Mouse (Mus musculus): ENCODE results near the gene Efcab2. TPM values are rescaled to one million over a fixed set of nuclear protein-coding genes. Genes with fewer than 3 reads are reported as not detected.

Gene Efcab2
- polyA plus RNA-seq, 1 experiment from 2014 or later: 2.0 TPM

- DNase-seq (peak; percentile 92), ATAC-seq (peak; percentile 98)
- Histone ChIP-seq H3K36me3 (replicated peaks; ENCODE audit: insufficient read depth, low read length) (no peaks in the 10 kb centered on the region), H3K4me1 (ENCODE audit: insufficient read depth) (peaks cover 15% of the 10 kb centered on the region), H3K27me3 (ENCODE audit: insufficient read depth, low read length) (no peaks in the 10 kb centered on the region), H3K9me3 (ENCODE audit: low read length) (no peaks in the 10 kb centered on the region), H3K9ac (replicated peaks) (peak overlapping the region; percentile 68), H3K4me3 (ENCODE audit: low read depth, low read length) (peak overlapping the region; percentile 56), H3K4me2 (ENCODE audit: low read depth, low read length) (peak overlapping the region; percentile 78), H3K27ac (ENCODE audit: low read depth) (peak overlapping the region; percentile 94)
- TF ChIP-seq CTCF (IDR thresholded peaks at IDR 0.05; ENCODE audit: low read depth) (no peak), EP300 (IDR thresholded peaks at IDR 0.05; ENCODE audit: low read depth) (no peak)
- WGBS (ENCODE audit: insufficient replicate concordance): 5% methylated on average over 33 of the region's 36 CpGs
Measured at GRCm38 (mm10) chr1:178368548-178369271, 37.2 kb upstream of the Efcab2 start.

GRCm38 (mm10) chr1:178369272-178369651 lies 36.6 kb upstream of the Efcab2 start:
- peak overlapping the region; percentile 78 for H3K4me2 ChIP-seq (ENCODE audit: low read depth, low read length)
- H3K9ac ChIP-seq (replicated peaks): peak overlapping the region; percentile 68
- H3K27ac ChIP-seq (ENCODE audit: low read depth): peak overlapping the region; percentile 94
- TF ChIP-seq EP300 (IDR thresholded peaks at IDR 0.05; ENCODE audit: low read depth) (peak; percentile 47; the same call in 1 of the 2 replicates), CTCF (IDR thresholded peaks at IDR 0.05; ENCODE audit: low read depth) (no peak)
- H3K4me3 ChIP-seq (ENCODE audit: low read depth, low read length): peak overlapping the region; percentile 56
- WGBS (ENCODE audit: insufficient replicate concordance): under 1% methylated on average over 11 of the region's 11 CpGs
- H3K27me3 ChIP-seq (ENCODE audit: insufficient read depth, low read length): no peaks in the 10 kb centered on the region
- DNase-seq (peak; percentile 70), ATAC-seq (peak; percentile 89)
- H3K36me3 ChIP-seq (replicated peaks; ENCODE audit: insufficient read depth, low read length): no peaks in the 10 kb centered on the region
- peaks cover 15% of the 10 kb centered on the region for H3K4me1 ChIP-seq (ENCODE audit: insufficient read depth)
- no peaks in the 10 kb centered on the region for H3K9me3 ChIP-seq (ENCODE audit: low read length)

GRCm38 (mm10) chr1:178372681-178373080 lies 33.2 kb upstream of the Efcab2 start:
- H3K4me2 ChIP-seq (ENCODE audit: low read depth, low read length): no peak overlapping the region
- no peak overlapping the region for H3K4me3 ChIP-seq (ENCODE audit: low read depth, low read length)
- no peak overlapping the region for H3K27ac ChIP-seq (ENCODE audit: low read depth)
- ATAC-seq (no peak), DNase-seq (no peak)
- 61% methylated on average over 4 of the region's 4 CpGs for WGBS (ENCODE audit: insufficient replicate concordance)
- H3K9me3 ChIP-seq (ENCODE audit: low read length): no peaks in the 10 kb centered on the region
- TF ChIP-seq EP300 (IDR thresholded peaks at IDR 0.05; ENCODE audit: low read depth) (no peak), CTCF (IDR thresholded peaks at IDR 0.05; ENCODE audit: low read depth) (no peak)
- H3K4me1 ChIP-seq (ENCODE audit: insufficient read depth): peaks cover 19% of the 10 kb centered on the region
- no peak overlapping the region for H3K9ac ChIP-seq (replicated peaks)
- no peaks in the 10 kb centered on the region for H3K36me3 ChIP-seq (replicated peaks; ENCODE audit: insufficient read depth, low read length)
- no peaks in the 10 kb centered on the region for H3K27me3 ChIP-seq (ENCODE audit: insufficient read depth, low read length)

GRCm38 (mm10) chr1:178375381-178375780 lies 30.5 kb upstream of the Efcab2 start:
- Histone ChIP-seq H3K4me3 (ENCODE audit: low read depth, low read length) (no peak overlapping the region), H3K27ac (ENCODE audit: low read depth) (no peak overlapping the region), H3K4me2 (ENCODE audit: low read depth, low read length) (no peak overlapping the region), H3K9ac (replicated peaks) (no peak overlapping the region), H3K27me3 (ENCODE audit: insufficient read depth, low read length) (no peaks in the 10 kb centered on the region), H3K36me3 (replicated peaks; ENCODE audit: insufficient read depth, low read length) (no peaks in the 10 kb centered on the region), H3K4me1 (ENCODE audit: insufficient read depth) (peaks cover 5% of the 10 kb centered on the region; the same call in 1 of the 2 replicates), H3K9me3 (ENCODE audit: low read length) (no peaks in the 10 kb centered on the region)
- TF ChIP-seq EP300 (IDR thresholded peaks at IDR 0.05; ENCODE audit: low read depth): no peak
- no peak for TF ChIP-seq CTCF (IDR thresholded peaks at IDR 0.05; ENCODE audit: low read depth)
- DNase-seq: no peak
- no peak for ATAC-seq

GRCm38 (mm10) chr1:178376061-178376460 lies 29.8 kb upstream of the Efcab2 start:
- ATAC-seq: peak; percentile 72
- no peaks in the 10 kb centered on the region for H3K36me3 ChIP-seq (replicated peaks; ENCODE audit: insufficient read depth, low read length)

GRCm38 (mm10) chr1:178376907-178377306 lies 29.0 kb upstream of the Efcab2 start:
- 68% methylated on average over 2 of the region's 2 CpGs for WGBS (ENCODE audit: insufficient replicate concordance)
- DNase-seq (no peak), ATAC-seq (peak; percentile 34; the same call in 1 of the 2 replicates)
- H3K4me1 ChIP-seq (ENCODE audit: insufficient read depth): 0 out of 2 replicates have a peak, but pooled peaks cover 4% of the 10 kb centered on the region
- H3K4me3 ChIP-seq (ENCODE audit: low read depth, low read length): no peak overlapping the region
- TF ChIP-seq EP300 (IDR thresholded peaks at IDR 0.05; ENCODE audit: low read depth) (no peak), CTCF (IDR thresholded peaks at IDR 0.05; ENCODE audit: low read depth) (no peak)
- no peaks in the 10 kb centered on the region for H3K27me3 ChIP-seq (ENCODE audit: insufficient read depth, low read length)
- H3K36me3 ChIP-seq (replicated peaks; ENCODE audit: insufficient read depth, low read length): no peaks in the 10 kb centered on the region
- H3K27ac ChIP-seq (ENCODE audit: low read depth): no peak overlapping the region
- H3K9ac ChIP-seq (replicated peaks): no peak overlapping the region
- no peaks in the 10 kb centered on the region for H3K9me3 ChIP-seq (ENCODE audit: low read length)
- no peak overlapping the region for H3K4me2 ChIP-seq (ENCODE audit: low read depth, low read length)

More at GRCm38 (mm10) chr1:178376061-178376460, 29.8 kb upstream of the Efcab2 start:
- Histone ChIP-seq H3K9ac (replicated peaks) (no peak overlapping the region), H3K9me3 (ENCODE audit: low read length) (no peaks in the 10 kb centered on the region), H3K27me3 (ENCODE audit: insufficient read depth, low read length) (no peaks in the 10 kb centered on the region), H3K4me1 (ENCODE audit: insufficient read depth) (0 out of 2 replicates have a peak, but pooled peaks cover 4% of the 10 kb centered on the region), H3K4me2 (ENCODE audit: low read depth, low read length) (no peak overlapping the region), H3K27ac (ENCODE audit: low read depth) (no peak overlapping the region), H3K4me3 (ENCODE audit: low read depth, low read length) (no peak overlapping the region)
- TF ChIP-seq EP300 (IDR thresholded peaks at IDR 0.05; ENCODE audit: low read depth) (no peak), CTCF (IDR thresholded peaks at IDR 0.05; ENCODE audit: low read depth) (no peak)
- 60% methylated on average over 2 of the region's 2 CpGs for whole genome bisulfite sequencing (ENCODE audit: insufficient replicate concordance)
- peak; percentile 45 for DNase-seq

Data from liver, postnatal 0 days (tissue).